17 mouse cellular contexts compared by ENCODE assay signal in the genomic region with DNA sequence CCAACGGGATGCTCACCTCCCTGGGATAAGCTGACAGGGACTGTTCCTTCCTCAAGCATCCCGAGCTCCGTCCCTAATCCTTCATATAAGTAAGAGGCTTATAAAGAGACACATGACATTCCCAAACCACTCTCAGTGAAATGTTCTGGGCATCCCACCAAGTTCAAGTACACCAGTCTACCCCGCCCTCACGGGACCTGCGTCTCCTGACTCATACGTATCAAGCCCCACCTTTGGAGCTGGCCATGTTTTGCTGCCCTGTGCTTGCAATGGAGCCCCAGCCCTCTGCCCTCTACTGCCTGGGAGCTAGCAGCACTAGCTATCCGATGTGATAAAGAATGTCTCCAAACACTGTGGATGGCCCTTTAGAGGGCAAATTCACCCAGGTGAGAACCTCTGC.
"Had no signal": no experiment of that assay in that cellular context is flagged by ENCODE, and none has a peak within 500 bp of the region (broad histone marks: within the 10 kb centered on the region; RNA-seq: fewer than 3 reads in every experiment).

No protein-coding gene starts in this region.

- H3K27ac ChIP-seq: left cerebral cortex, adult 2 months; liver, embryonic 13.5 days; stomach, postnatal 0 days had no signal

- H3K9me3 ChIP-seq: liver, embryonic 13.5 days had no signal

- H3K27me3 ChIP-seq: liver, embryonic 13.5 days had no signal

- H3K4me1 ChIP-seq: liver, embryonic 13.5 days had no signal

- H3K4me2 ChIP-seq: liver, embryonic 13.5 days; midbrain, embryonic 11.5 days had no signal

- DNase-seq: kidney, postnatal 10 days; kidney, postnatal 36 days; layer of hippocampus, postnatal 36 days; liver, embryonic 13.5 days; lung, adult 2 months; lung, postnatal 14 days; lung, postnatal 4 days; midbrain, embryonic 14.5 days; right cerebral cortex, adult 18-20 months; right cerebral cortex, postnatal 14 days; right cerebral cortex, postnatal 4 days; thymus, adult 2 months; thymus, postnatal 14 days; thymus, postnatal 4 days had no signal

- H3K9ac ChIP-seq: liver, embryonic 13.5 days had no signal

- H3K4me3 ChIP-seq: left cerebral cortex, adult 2 months; liver, embryonic 13.5 days had no signal
